Mouse (Mus musculus) gastrocnemius, postnatal 14 days (tissue): Measurements from ENCODE around the gene Vmn2r110. TPM values are rescaled to one million over a fixed set of nuclear protein-coding genes. Genes with fewer than 3 reads are reported as not detected.

Source experiments
- DNase-seq: peaks from one replicate; pipeline ENCODE4 v3.0.0; 2021; ENCODE audit warnings: mixed read lengths
- intact Hi-C: fragments of 180-260 bp; cut with DNase I; formaldehyde crosslinking; loops from one replicate; pipeline ENCODE4 v1.15.1; 2025; ENCODE audit warnings: low total_unique reads
- long read RNA-seq, 2 experiments: library from polyadenylated mRNA; stranded (forward); transcript quantifications; one replicate each; pipeline ENCODE4 v2.0.0; 2021
- total RNA-seq, 2 experiments: library from RNA; stranded (reverse); gene quantifications; 2 replicates each; pipeline ENCODE4 v1.2.3; 2021

Gene Vmn2r110
- total RNA-seq, result not detected
- long read RNA-seq, experiment 1, result 0 reads
- long read RNA-seq, experiment 2, result 0 reads

- intact Hi-C loops, result no loop called here
- no peak for DNase-seq
These were observed at the start of gene Vmn2r110 for GRCm38 (mm10) chr17:20596323-20596722. Gene Vmn2r110 (minus strand): TSS chr17:20596423.

GRCm38 (mm10) chr17:20624777-20625176 is 28.6 kb upstream of the Vmn2r110 start, which contains the start of gene Fpr-rs3:
Gene Fpr-rs3 (minus strand): TSS chr17:20624877.
- intact Hi-C loops, result no loop called here
- no peak for DNase-seq

GRCm38 (mm10) chr17:20564656-20565055 is 31.6 kb downstream of the Vmn2r110 start, which contains the start of gene Vmn2r109:
Gene Vmn2r109 (minus strand): TSS chr17:20564756.
- DNase-seq, result no peak
- intact Hi-C loops, result no loop called here

Other genes starting within 250 kb of the Vmn2r110 start
- not detected for gene Vmn1r224, start 182.3 kb downstream of the Vmn2r110 start, total RNA-seq
- gene Vmn2r108, start 115.1 kb downstream of the Vmn2r110 start, total RNA-seq, result not detected
- gene Vmn1r225, start 98.3 kb downstream of the Vmn2r110 start, total RNA-seq, result not detected
- gene Vmn2r109, start 31.7 kb downstream of the Vmn2r110 start, total RNA-seq, result not detected
- gene Fpr-rs3, start 28.5 kb upstream of the Vmn2r110 start, total RNA-seq, result not detected
- gene Vmn1r226, start 86.4 kb upstream of the Vmn2r110 start, total RNA-seq, result not detected
- gene Vmn1r227, start 133.4 kb upstream of the Vmn2r110 start, total RNA-seq, result not detected
- gene Vmn1r228, start 189.7 kb upstream of the Vmn2r110 start, total RNA-seq, result not detected
- not detected for gene Vmn1r229, start 215.1 kb upstream of the Vmn2r110 start, total RNA-seq
- gene Vmn1r230, start 244.0 kb upstream of the Vmn2r110 start, total RNA-seq, result not detected